Mouse (Mus musculus) kidney, embryonic 14.5 days (tissue): ENCODE measurements around the gene Fam222b. TPM values are rescaled to one million over a fixed set of nuclear protein-coding genes. Genes with fewer than 3 reads are reported as not detected.
A peak's percentile ranks its signal among the peaks of the same experiment; 100 is the strongest.
"Not testable (repeated sequence)": the region's sequence is repeated elsewhere in the genome, so short reads cannot be mapped to it uniquely, and the experiment has no call there.

ENCODE experiments used
- ATAC-seq: fragments of 200-750 bp; cut with Nextera tagmentation; 2 replicates; pipeline ENCODE4 v1.8.0; 2017; ENCODE audit warnings: moderate number of reproducible peaks, mild to moderate bottlenecking, moderate TSS enrichment, moderate library complexity; ENCODE audit not compliant: low FRiP score, low TSS enrichment
- H3K27ac ChIP-seq: fragments of 300-500 bp; sonication (generic); 2 replicates; pipeline ENCODE4 v1.5.1; 2014; ENCODE audit warnings: low read depth, mild to moderate bottlenecking, low read length, moderate library complexity, mixed read lengths
- H3K27me3 ChIP-seq: fragments of 300-500 bp; sonication (generic); 2 replicates; pipeline ENCODE4 v1.6.1; 2014; ENCODE audit warnings: mild to moderate bottlenecking, low read length; ENCODE audit not compliant: control insufficient read depth, insufficient read depth
- H3K36me3 ChIP-seq: fragments of 300-500 bp; sonication (generic); 2 replicates; pipeline ENCODE4 v1.6.1; 2014; ENCODE audit warnings: low read length, mixed read lengths; ENCODE audit not compliant: control insufficient read depth, insufficient read depth
- H3K4me1 ChIP-seq: fragments of 300-500 bp; sonication (generic); 2 replicates; pipeline ENCODE4 v1.6.1; 2014; ENCODE audit warnings: low read length, mixed read lengths; ENCODE audit not compliant: control insufficient read depth, insufficient read depth
- H3K4me2 ChIP-seq: fragments of 300-500 bp; sonication (generic); replicated peaks from 2 replicates; pipeline ENCODE4 v1.6.1; 2014; ENCODE audit warnings: low read depth, mild to moderate bottlenecking, low read length
- H3K4me3 ChIP-seq: fragments of 300-500 bp; sonication (generic); 2 replicates; pipeline ENCODE4 v1.5.1; 2014; ENCODE audit warnings: mild to moderate bottlenecking, low read length
- H3K9ac ChIP-seq: fragments of 300-500 bp; sonication (generic); 2 replicates; pipeline ENCODE4 v1.6.1; 2014; ENCODE audit warnings: low read depth, mild to moderate bottlenecking, low read length, moderate library complexity
- H3K9me3 ChIP-seq: fragments of 300-500 bp; sonication (generic); 2 replicates; pipeline ENCODE4 v1.6.1; 2016; ENCODE audit warnings: low read length; ENCODE audit not compliant: control insufficient read depth
- WGBS: fragments of 180-500 bp; shearing (Covaris S2); extraction: QIAGEN DNeasy Blood & Tissue Kit; methylation state at CpG from one replicate; pipeline ENCODE4 v1.1.7; 2014; 5-methylcytosine and 5-hydroxymethylcytosine counted together
- polyA plus RNA-seq: library from polyadenylated mRNA; unstranded; fragments of >200 nt; fragmentation: Nextera tagmentation; extraction: Ambion mirVana; gene quantifications from 2 replicates; pipeline ENCODE4 v1.2.1, GENCODE M21; 2014

Gene Fam222b
- polyA plus RNA-seq, 1 experiment from 2014 or later = 16.9 TPM

- no peak overlapping the region for H3K4me2 ChIP-seq
- no peaks in the 10 kb centered on the region for H3K27me3 ChIP-seq
- no peak overlapping the region for H3K4me3 ChIP-seq
- no peak for ATAC-seq
- H3K4me1 ChIP-seq = peaks cover 8% of the 10 kb centered on the region; the same call in 1 of the 2 replicates
- H3K9me3 ChIP-seq = no peaks in the 10 kb centered on the region
- whole genome bisulfite sequencing = 38% methylated on average over 5 of the region's 5 CpGs
- H3K9ac ChIP-seq = no peak overlapping the region
- H3K27ac ChIP-seq = no peak overlapping the region
- H3K36me3 ChIP-seq = no peaks in the 10 kb centered on the region
Measured at GRCm38 (mm10) chr11:78121176-78121575, 26.7 kb downstream of the Fam222b start.

GRCm38 (mm10) chr11:78122815-78123214 is 28.4 kb downstream of the Fam222b start:
- ATAC-seq = no peak
- Histone ChIP-seq H3K4me3 (no peak overlapping the region), H3K4me1 (peaks cover 4% of the 10 kb centered on the region; the same call in 1 of the 2 replicates), H3K4me2 (no peak overlapping the region), H3K36me3 (no peaks in the 10 kb centered on the region), H3K9ac (no peak overlapping the region), H3K9me3 (no peaks in the 10 kb centered on the region), H3K27ac (no peak overlapping the region), H3K27me3 (no peaks in the 10 kb centered on the region)
- 92% methylated on average over 4 of the region's 4 CpGs for WGBS

- H3K9me3 ChIP-seq = no peaks in the 10 kb centered on the region
- H3K27ac ChIP-seq = no peak overlapping the region
- no peak overlapping the region for H3K4me3 ChIP-seq
- H3K4me1 ChIP-seq = peaks cover 4% of the 10 kb centered on the region; the same call in 1 of the 2 replicates
- H3K27me3 ChIP-seq = no peaks in the 10 kb centered on the region
- H3K4me2 ChIP-seq = no peak overlapping the region
- no peaks in the 10 kb centered on the region for H3K36me3 ChIP-seq
- ATAC-seq = no peak
- no peak overlapping the region for H3K9ac ChIP-seq
Measured at GRCm38 (mm10) chr11:78123782-78124181, 29.3 kb downstream of the Fam222b start.

- Histone ChIP-seq H3K9me3 (no peaks in the 10 kb centered on the region), H3K4me2 (no peak overlapping the region), H3K4me1 (peaks cover 4% of the 10 kb centered on the region; the same call in 1 of the 2 replicates), H3K27ac (0 out of 2 replicates have a peak overlapping the region, but pooled peaks have one; percentile 34), H3K27me3 (no peaks in the 10 kb centered on the region), H3K36me3 (no peaks in the 10 kb centered on the region), H3K9ac (no peak overlapping the region), H3K4me3 (no peak overlapping the region)
- ATAC-seq = no peak
- 46% methylated on average over 6 of the region's 6 CpGs for WGBS
Measured at GRCm38 (mm10) chr11:78125691-78126090, 31.2 kb downstream of the Fam222b start.

- Histone ChIP-seq H3K4me3 (no peak overlapping the region), H3K9ac (no peak overlapping the region), H3K27ac (no peak overlapping the region), H3K4me2 (no peak overlapping the region), H3K9me3 (no peaks in the 10 kb centered on the region), H3K36me3 (no peaks in the 10 kb centered on the region), H3K27me3 (no peaks in the 10 kb centered on the region), H3K4me1 (peaks cover 4% of the 10 kb centered on the region; the same call in 1 of the 2 replicates)
- ATAC-seq = no peak
- 64% methylated on average over 4 of the region's 4 CpGs for WGBS
Measured at GRCm38 (mm10) chr11:78126739-78127138, 32.3 kb downstream of the Fam222b start.

- H3K9ac ChIP-seq = no peak overlapping the region
- no peak overlapping the region for H3K4me3 ChIP-seq
- no peaks in the 10 kb centered on the region for H3K27me3 ChIP-seq
- no peak for ATAC-seq
- H3K27ac ChIP-seq = no peak overlapping the region
- H3K4me2 ChIP-seq = no peak overlapping the region
- H3K9me3 ChIP-seq = no peaks in the 10 kb centered on the region
- 69% methylated on average over 8 of the region's 8 CpGs for WGBS
- H3K36me3 ChIP-seq = no peaks in the 10 kb centered on the region
- H3K4me1 ChIP-seq = peaks cover 4% of the 10 kb centered on the region; the same call in 1 of the 2 replicates
Measured at GRCm38 (mm10) chr11:78129458-78129857, 35.0 kb downstream of the Fam222b start.

- Histone ChIP-seq H3K4me3 (no peak overlapping the region), H3K4me2 (no peak overlapping the region), H3K27me3 (no peaks in the 10 kb centered on the region), H3K9me3 (no peaks in the 10 kb centered on the region), H3K36me3 (no peaks in the 10 kb centered on the region), H3K27ac (no peak overlapping the region), H3K4me1 (no peaks in the 10 kb centered on the region), H3K9ac (no peak overlapping the region)
- no peak for ATAC-seq
- 81% methylated on average over 6 of the region's 6 CpGs for WGBS
Measured at GRCm38 (mm10) chr11:78133915-78134314, 39.5 kb downstream of the Fam222b start.

- no peak overlapping the region for H3K27ac ChIP-seq
- no peaks in the 10 kb centered on the region for H3K9me3 ChIP-seq
- no peaks in the 10 kb centered on the region for H3K4me1 ChIP-seq
- no peak overlapping the region for H3K4me3 ChIP-seq
- ATAC-seq = no peak
- no peaks in the 10 kb centered on the region for H3K36me3 ChIP-seq
- H3K4me2 ChIP-seq = no peak overlapping the region
- WGBS = 82% methylated on average over 3 of the region's 3 CpGs
- no peak overlapping the region for H3K9ac ChIP-seq
- no peaks in the 10 kb centered on the region for H3K27me3 ChIP-seq
Measured at GRCm38 (mm10) chr11:78134344-78134743, 39.9 kb downstream of the Fam222b start.

GRCm38 (mm10) chr11:78135314-78135713 is 40.9 kb downstream of the Fam222b start:
- H3K9ac ChIP-seq, ATAC-seq, H3K36me3 ChIP-seq, H3K27me3 ChIP-seq, H3K9me3 ChIP-seq, H3K27ac ChIP-seq, H3K4me2 ChIP-seq, H3K4me1 ChIP-seq, H3K4me3 ChIP-seq: not testable (repeated sequence)
- WGBS = 73% methylated on average over 7 of the region's 7 CpGs
